Mouse (Mus musculus) heart, adult 2 months (tissue): ENCODE measurements at regions not wholly inside any gene's neighbourhood (a gene's known extent, or its start where the extent isn't known, plus 50 kb on each side); places are given as distances from the start of the nearest gene placed in this dataset.

ENCODE experiments used
- CTCF ChIP-seq: fragments of 200-600 bp; IDR thresholded peaks from 2 replicates; pipeline ENCODE4 v1.8.1; 2022; ENCODE audit warnings: antibody characterized with exemption, mild to moderate bottlenecking, moderate library complexity
- EP300 ChIP-seq: fragments of 200-500 bp; IDR thresholded peaks from 2 replicates; pipeline ENCODE4 v1.6.1; 2011; ENCODE audit warnings: low read depth, low read length, control low read depth; ENCODE audit not compliant: insufficient read depth

DNA sequence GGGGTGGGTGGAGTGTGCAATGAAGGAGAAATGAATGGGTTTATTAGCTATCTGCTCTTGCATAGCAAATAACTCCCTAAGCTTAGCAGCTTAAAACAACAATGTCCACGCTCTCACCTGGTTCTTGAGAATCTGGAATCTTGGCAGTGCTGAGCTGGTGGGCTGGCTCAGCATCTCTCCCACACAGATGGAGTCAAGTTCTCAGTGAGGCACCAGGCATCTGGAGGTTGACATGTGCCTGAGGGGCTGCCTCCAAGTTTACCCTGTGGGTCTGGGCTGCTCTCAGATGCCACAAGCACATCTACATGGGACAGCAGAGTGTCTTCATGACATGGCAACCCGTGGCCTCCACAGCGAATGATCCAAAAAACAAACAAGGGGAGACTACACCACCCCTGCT is 78.2 kb upstream of the Klf13 start:
- TF ChIP-seq CTCF (no peak), EP300 (no peak)
